Mouse (Mus musculus): Measurements from ENCODE around the gene Il10rb. TPM values are rescaled to one million over a fixed set of nuclear protein-coding genes. Genes with fewer than 3 reads are reported as not detected.
A peak's percentile ranks its signal among the peaks of the same experiment; 100 is the strongest.

Gene Il10rb
- polyA plus RNA-seq, 1 experiment from 2014 or later: 21.3 TPM

DNA sequence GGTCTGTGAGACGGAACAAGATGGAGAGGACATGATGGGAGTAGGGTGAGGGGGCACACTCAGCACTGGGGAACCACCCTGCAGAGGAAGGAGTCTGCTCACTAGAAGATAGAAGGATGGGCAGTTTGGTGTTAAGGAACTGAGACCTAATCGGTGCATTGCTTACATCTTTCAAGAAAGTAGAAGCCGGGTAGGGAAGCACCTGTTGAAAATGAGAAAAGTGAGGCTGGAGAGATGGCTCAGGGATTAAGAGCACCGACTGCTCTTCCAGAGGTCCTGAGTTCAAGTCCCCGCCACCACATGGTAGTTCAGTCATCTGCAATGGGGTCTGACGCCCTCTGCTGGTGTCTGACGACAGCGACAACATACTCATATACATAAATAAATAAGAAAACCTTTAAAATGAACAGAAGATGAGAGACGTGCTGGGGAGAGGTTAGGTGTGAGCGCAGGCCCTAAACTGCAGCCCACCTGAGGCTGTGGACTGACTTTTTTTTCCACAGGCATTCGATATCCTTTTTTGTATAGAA is 53.9 kb downstream of the Il10rb start:
- H3K27ac ChIP-seq (ENCODE audit: low read depth, low read length): no peak overlapping the region
- no peak overlapping the region for H3K4me3 ChIP-seq (ENCODE audit: low read length)
- 77% methylated on average over 11 of the region's 11 CpGs for WGBS
- ATAC-seq (ENCODE audit: low FRiP score, low TSS enrichment): no peak
- H3K4me2 ChIP-seq (replicated peaks; ENCODE audit: low read depth, low read length): no peak overlapping the region
- no peaks in the 10 kb centered on the region for H3K36me3 ChIP-seq (ENCODE audit: control insufficient read depth, insufficient read depth, low read length)
- no peaks in the 10 kb centered on the region for H3K27me3 ChIP-seq (ENCODE audit: control insufficient read depth, insufficient read depth, low read length)
- H3K4me1 ChIP-seq (ENCODE audit: control insufficient read depth, insufficient read depth, low read length): no peaks in the 10 kb centered on the region
- H3K9me3 ChIP-seq (ENCODE audit: control insufficient read depth, low read length): no peaks in the 10 kb centered on the region
- H3K9ac ChIP-seq (ENCODE audit: low read depth, low read length): no peak overlapping the region

DNA sequence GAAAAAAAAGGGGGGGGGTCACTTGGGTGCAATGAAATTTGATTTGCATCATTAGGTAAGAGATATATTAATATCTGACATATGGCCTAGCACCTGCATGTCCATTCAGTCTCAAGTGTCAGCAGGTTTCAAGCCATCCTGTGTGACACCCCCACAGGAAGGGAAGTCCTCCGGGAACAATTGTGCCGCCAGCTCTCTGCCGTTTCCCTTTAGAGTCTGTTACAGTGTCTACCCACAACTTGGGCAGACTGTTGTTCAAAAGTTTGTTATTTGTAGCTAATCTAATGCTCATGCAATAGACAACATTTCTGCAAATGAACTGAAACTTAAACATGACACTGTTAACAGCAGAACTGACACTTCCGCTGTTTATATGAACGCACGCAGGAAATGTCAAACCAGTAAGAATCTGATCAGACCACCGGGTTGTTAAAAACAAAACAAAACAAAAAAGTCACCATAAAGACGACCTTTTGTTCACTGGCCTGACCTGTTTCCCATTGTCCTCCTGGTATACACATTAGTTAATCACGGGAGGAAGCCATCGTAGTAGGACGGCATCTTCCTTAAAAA is 55.2 kb downstream of the Il10rb start:
- Histone ChIP-seq H3K4me2 (replicated peaks; ENCODE audit: low read depth, low read length) (no peak overlapping the region; the same call in 1 of the 2 replicates), H3K9me3 (ENCODE audit: control insufficient read depth, low read length) (no peaks in the 10 kb centered on the region), H3K36me3 (ENCODE audit: control insufficient read depth, insufficient read depth, low read length) (no peaks in the 10 kb centered on the region), H3K27ac (ENCODE audit: low read depth, low read length) (no peak overlapping the region; the same call in 1 of the 2 replicates), H3K27me3 (ENCODE audit: control insufficient read depth, insufficient read depth, low read length) (no peaks in the 10 kb centered on the region), H3K4me1 (ENCODE audit: control insufficient read depth, insufficient read depth, low read length) (peaks cover 5% of the 10 kb centered on the region; the same call in 1 of the 2 replicates), H3K4me3 (ENCODE audit: low read length) (no peak overlapping the region), H3K9ac (ENCODE audit: low read depth, low read length) (no peak overlapping the region)
- no peak for ATAC-seq (ENCODE audit: low FRiP score, low TSS enrichment)
- WGBS: 41% methylated on average over 11 of the region's 11 CpGs

DNA sequence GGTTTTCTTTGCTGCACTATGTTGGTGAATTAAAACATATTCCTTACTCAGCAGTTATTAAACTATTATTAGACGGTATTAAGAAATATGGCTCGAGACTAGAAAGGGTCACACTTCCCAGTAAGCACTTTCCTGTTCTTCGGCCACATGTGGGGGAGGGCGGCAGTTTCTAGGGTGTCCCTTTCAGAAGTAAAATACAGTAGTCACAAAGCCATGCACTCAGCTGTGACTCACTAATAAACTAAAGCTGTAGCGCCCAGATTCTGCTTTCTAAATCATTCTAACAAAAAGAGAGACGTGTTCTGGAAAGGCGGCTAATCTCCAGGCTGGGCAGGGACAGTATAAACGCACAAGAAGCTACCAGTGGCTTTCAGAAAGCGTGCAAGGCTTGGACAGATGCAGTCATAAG is 55.8 kb downstream of the Il10rb start:
- H3K27me3 ChIP-seq (ENCODE audit: control insufficient read depth, insufficient read depth, low read length): no peaks in the 10 kb centered on the region
- H3K9me3 ChIP-seq (ENCODE audit: control insufficient read depth, low read length): no peaks in the 10 kb centered on the region
- peaks cover 5% of the 10 kb centered on the region; the same call in 1 of the 2 replicates for H3K4me1 ChIP-seq (ENCODE audit: control insufficient read depth, insufficient read depth, low read length)
- H3K4me2 ChIP-seq (replicated peaks; ENCODE audit: low read depth, low read length): no peak overlapping the region
- peak overlapping the region; percentile 47; the same call in 1 of the 2 replicates for H3K27ac ChIP-seq (ENCODE audit: low read depth, low read length)
- WGBS: 21% methylated on average over 9 of the region's 9 CpGs
- H3K9ac ChIP-seq (ENCODE audit: low read depth, low read length): no peak overlapping the region; the same call in 1 of the 2 replicates
- ATAC-seq (ENCODE audit: low FRiP score, low TSS enrichment): no peak
- H3K4me3 ChIP-seq (ENCODE audit: low read length): no peak overlapping the region
- H3K36me3 ChIP-seq (ENCODE audit: control insufficient read depth, insufficient read depth, low read length): no peaks in the 10 kb centered on the region

DNA sequence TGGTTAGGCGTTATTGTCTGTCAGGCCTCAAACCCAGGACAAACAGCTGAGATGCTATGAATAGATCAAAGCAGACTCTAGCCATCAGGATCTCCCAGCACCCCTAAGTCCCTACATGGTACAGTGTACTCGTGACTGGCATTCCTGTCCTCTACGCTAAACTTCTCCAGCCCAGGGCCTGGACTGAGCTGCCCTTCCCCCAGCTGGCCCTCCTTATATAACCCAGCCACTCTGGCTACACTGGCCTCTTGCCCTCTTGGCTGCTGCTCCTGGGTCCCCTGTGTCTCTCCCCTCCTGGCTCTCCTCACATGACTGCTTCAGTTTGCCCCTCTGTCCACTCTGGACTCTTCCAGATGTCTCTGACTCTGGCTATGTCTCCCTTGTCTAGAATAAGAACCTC is 56.7 kb downstream of the Il10rb start:
- no peaks in the 10 kb centered on the region for H3K9me3 ChIP-seq (ENCODE audit: control insufficient read depth, low read length)
- no peak overlapping the region for H3K4me2 ChIP-seq (replicated peaks; ENCODE audit: low read depth, low read length)
- H3K4me3 ChIP-seq (ENCODE audit: low read length): no peak overlapping the region
- H3K4me1 ChIP-seq (ENCODE audit: control insufficient read depth, insufficient read depth, low read length): peaks cover 5% of the 10 kb centered on the region; the same call in 1 of the 2 replicates
- WGBS: 72% methylated on average over 3 of the region's 3 CpGs
- H3K27ac ChIP-seq (ENCODE audit: low read depth, low read length): no peak overlapping the region
- no peaks in the 10 kb centered on the region for H3K36me3 ChIP-seq (ENCODE audit: control insufficient read depth, insufficient read depth, low read length)
- H3K27me3 ChIP-seq (ENCODE audit: control insufficient read depth, insufficient read depth, low read length): no peaks in the 10 kb centered on the region
- H3K9ac ChIP-seq (ENCODE audit: low read depth, low read length): no peak overlapping the region
- no peak for ATAC-seq (ENCODE audit: low FRiP score, low TSS enrichment)

DNA sequence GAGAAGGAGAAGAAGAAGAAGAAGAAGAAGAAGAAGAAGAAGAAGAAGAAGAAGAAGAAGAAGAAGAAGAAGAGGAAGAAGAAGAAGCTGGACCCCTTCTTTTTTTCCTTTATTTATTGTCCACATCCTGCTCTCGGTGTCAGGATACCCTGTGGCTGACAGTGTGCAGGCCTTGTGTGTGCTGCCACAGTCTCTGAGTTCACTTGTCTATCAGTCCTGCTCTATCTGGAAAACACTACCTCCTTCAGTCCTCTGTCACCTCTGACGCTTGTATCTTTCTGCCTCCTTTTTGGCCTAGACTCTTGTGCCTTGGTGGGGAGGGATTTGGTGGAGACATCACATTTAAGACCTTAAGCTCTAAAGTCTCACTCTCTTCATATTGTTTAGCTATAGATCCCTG is 57.4 kb downstream of the Il10rb start:
- WGBS: 78% methylated on average over 2 of the region's 2 CpGs
- H3K36me3 ChIP-seq (ENCODE audit: control insufficient read depth, insufficient read depth, low read length): no peaks in the 10 kb centered on the region
- H3K4me2 ChIP-seq (replicated peaks; ENCODE audit: low read depth, low read length): no peak overlapping the region
- no peak for ATAC-seq (ENCODE audit: low FRiP score, low TSS enrichment)
- H3K9ac ChIP-seq (ENCODE audit: low read depth, low read length): no peak overlapping the region
- H3K27ac ChIP-seq (ENCODE audit: low read depth, low read length): no peak overlapping the region
- peaks cover 5% of the 10 kb centered on the region; the same call in 1 of the 2 replicates for H3K4me1 ChIP-seq (ENCODE audit: control insufficient read depth, insufficient read depth, low read length)
- H3K4me3 ChIP-seq (ENCODE audit: low read length): no peak overlapping the region
- peaks cover 4% of the 10 kb centered on the region; the same call in 1 of the 2 replicates for H3K9me3 ChIP-seq (ENCODE audit: control insufficient read depth, low read length)
- no peaks in the 10 kb centered on the region for H3K27me3 ChIP-seq (ENCODE audit: control insufficient read depth, insufficient read depth, low read length)

DNA sequence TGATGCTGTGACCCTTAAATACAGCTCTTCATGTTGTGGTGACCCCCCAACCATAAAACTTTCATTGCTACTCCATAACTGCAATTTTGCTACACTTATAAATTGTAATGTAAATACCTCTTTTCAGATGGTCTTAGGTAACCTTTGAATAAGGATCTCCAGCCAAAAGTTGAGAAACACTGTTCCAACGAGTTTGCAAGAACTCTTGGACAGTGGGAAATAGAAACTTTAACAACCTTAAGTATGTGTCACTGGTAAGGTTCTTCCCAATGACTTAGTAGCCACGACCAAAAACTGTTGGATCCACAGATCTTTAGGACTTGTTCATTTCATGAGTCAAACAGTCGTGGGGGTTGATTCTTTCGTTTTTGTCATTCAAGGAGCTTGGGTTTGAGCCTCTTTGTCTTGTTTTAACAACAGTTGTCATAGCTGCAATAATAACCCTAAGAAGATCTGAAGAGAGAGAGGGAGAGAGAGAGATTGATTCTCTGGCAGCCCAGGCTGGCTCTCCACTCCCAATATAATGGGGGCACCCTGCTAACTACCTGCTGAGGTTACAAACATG is 58.0 kb downstream of the Il10rb start:
- ATAC-seq (ENCODE audit: low FRiP score, low TSS enrichment): no peak
- H3K9me3 ChIP-seq (ENCODE audit: control insufficient read depth, low read length): peaks cover 5% of the 10 kb centered on the region; the same call in 1 of the 2 replicates
- H3K27me3 ChIP-seq (ENCODE audit: control insufficient read depth, insufficient read depth, low read length): no peaks in the 10 kb centered on the region
- peak overlapping the region; percentile 58; the same call in 1 of the 2 replicates for H3K9ac ChIP-seq (ENCODE audit: low read depth, low read length)
- H3K4me2 ChIP-seq (replicated peaks; ENCODE audit: low read depth, low read length): peak overlapping the region; percentile 93
- H3K36me3 ChIP-seq (ENCODE audit: control insufficient read depth, insufficient read depth, low read length): no peaks in the 10 kb centered on the region
- peak overlapping the region; percentile 64 for H3K4me3 ChIP-seq (ENCODE audit: low read length)
- 80% methylated on average over 4 of the region's 4 CpGs for WGBS
- H3K4me1 ChIP-seq (ENCODE audit: control insufficient read depth, insufficient read depth, low read length): peaks cover 5% of the 10 kb centered on the region; the same call in 1 of the 2 replicates
- no peak overlapping the region for H3K27ac ChIP-seq (ENCODE audit: low read depth, low read length)

DNA sequence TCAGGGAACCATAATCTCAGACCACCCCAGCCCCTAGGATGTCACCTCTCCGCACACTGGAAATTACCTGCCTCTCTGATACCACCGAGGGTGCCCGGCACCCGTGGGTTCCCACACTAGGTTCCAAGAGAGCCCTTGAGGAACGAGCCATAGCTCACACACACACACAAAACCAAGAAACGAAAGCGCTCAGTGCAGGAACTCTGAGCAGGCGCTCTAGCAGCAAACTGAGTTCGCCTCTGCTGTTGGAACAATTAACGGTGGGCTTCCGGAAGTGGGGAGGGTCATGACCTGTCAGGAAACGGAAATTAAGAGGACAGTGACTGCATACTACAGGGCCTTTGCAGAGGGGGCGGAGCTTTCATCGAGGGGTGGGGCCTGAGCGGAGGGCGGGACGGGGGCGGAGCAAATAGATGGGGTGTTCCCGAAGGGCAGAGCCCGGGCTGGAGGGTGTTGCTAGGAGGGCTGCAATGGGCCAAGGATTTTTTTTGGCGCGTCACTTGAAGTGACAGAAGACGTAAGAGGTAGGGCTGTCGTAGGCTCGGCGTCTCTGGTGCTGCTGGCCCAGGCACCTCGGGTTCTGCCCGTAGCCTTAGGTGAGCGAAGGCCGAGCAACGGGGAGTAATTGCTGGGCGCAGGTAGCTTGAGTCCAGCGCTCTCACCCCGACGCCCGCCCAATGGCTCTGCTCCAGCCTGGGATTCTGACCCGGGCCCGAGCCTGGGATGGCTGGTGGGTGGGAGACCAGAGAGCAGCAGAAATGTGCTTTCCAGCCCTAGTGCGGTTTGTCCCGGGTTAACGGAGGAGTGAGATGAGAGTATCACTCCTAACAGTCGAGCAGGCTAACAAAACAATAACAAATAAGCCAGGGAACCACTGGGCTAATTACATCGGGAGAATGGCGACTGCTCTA is 58.9 kb downstream of the Il10rb start:
- ATAC-seq (ENCODE audit: low FRiP score, low TSS enrichment): peak; percentile 98
- peak overlapping the region; percentile 64 for H3K4me3 ChIP-seq (ENCODE audit: low read length)
- WGBS: 2% methylated on average over 44 of the region's 44 CpGs
- no peaks in the 10 kb centered on the region for H3K27me3 ChIP-seq (ENCODE audit: control insufficient read depth, insufficient read depth, low read length)
- peaks cover 5% of the 10 kb centered on the region; the same call in 1 of the 2 replicates for H3K9me3 ChIP-seq (ENCODE audit: control insufficient read depth, low read length)
- H3K36me3 ChIP-seq (ENCODE audit: control insufficient read depth, insufficient read depth, low read length): no peaks in the 10 kb centered on the region
- peak overlapping the region; percentile 63 for H3K9ac ChIP-seq (ENCODE audit: low read depth, low read length)
- H3K4me2 ChIP-seq (replicated peaks; ENCODE audit: low read depth, low read length): peak overlapping the region; percentile 93
- H3K4me1 ChIP-seq (ENCODE audit: control insufficient read depth, insufficient read depth, low read length): peaks cover 5% of the 10 kb centered on the region; the same call in 1 of the 2 replicates
- H3K27ac ChIP-seq (ENCODE audit: low read depth, low read length): peak overlapping the region; percentile 81; the same call in 1 of the 2 replicates

DNA sequence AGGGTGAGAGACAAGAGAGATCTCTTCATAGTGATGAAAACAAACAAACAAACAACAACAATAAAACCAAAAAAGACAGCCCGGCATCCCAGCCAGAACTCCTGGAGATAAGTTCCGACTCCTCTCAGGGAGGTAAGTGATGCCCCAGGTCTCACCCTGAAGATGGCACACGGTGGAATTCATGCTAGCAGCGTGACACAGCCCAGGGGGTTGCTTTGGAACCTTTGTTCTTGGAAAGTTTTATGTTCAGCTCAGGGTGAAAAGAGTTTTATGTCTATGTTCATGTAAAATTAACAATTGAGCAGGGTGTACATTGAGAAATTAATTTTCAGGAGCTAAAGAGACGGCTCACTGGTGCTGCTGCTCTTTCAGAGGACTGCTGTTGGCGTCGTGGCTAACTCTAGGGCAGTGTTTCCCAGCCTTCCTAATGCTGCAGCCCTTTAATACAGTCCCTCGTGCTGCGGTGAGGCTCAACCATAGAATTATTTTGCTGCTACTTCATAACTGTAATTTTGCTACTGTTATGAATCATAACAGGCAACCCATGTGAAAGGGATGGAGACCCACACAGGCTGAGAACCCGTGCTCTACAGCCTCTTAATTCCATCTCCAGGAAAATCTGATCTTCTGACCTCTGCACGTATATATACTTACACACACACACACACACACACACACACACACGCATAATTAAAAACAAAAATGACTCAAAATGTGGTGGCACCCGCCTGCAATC is 59.7 kb downstream of the Il10rb start:
- H3K36me3 ChIP-seq (ENCODE audit: control insufficient read depth, insufficient read depth, low read length): no peaks in the 10 kb centered on the region
- H3K27me3 ChIP-seq (ENCODE audit: control insufficient read depth, insufficient read depth, low read length): no peaks in the 10 kb centered on the region
- H3K27ac ChIP-seq (ENCODE audit: low read depth, low read length): no peak overlapping the region; the same call in 1 of the 2 replicates
- H3K9me3 ChIP-seq (ENCODE audit: control insufficient read depth, low read length): peaks cover 5% of the 10 kb centered on the region; the same call in 1 of the 2 replicates
- peaks cover 5% of the 10 kb centered on the region; the same call in 1 of the 2 replicates for H3K4me1 ChIP-seq (ENCODE audit: control insufficient read depth, insufficient read depth, low read length)
- ATAC-seq (ENCODE audit: low FRiP score, low TSS enrichment): no peak
- 50% methylated on average over 13 of the region's 13 CpGs for WGBS
- H3K4me2 ChIP-seq (replicated peaks; ENCODE audit: low read depth, low read length): peak overlapping the region; percentile 93
- peak overlapping the region; percentile 63; the same call in 1 of the 2 replicates for H3K9ac ChIP-seq (ENCODE audit: low read depth, low read length)
- peak overlapping the region; percentile 64 for H3K4me3 ChIP-seq (ENCODE audit: low read length)
